Mouse (Mus musculus): ENCODE data around the gene Snx29. TPM values are rescaled to one million over a fixed set of nuclear protein-coding genes. Genes with fewer than 3 reads are reported as not detected.

Gene Snx29
- polyA plus RNA-seq, 1 experiment = 15.0 TPM

DNA sequence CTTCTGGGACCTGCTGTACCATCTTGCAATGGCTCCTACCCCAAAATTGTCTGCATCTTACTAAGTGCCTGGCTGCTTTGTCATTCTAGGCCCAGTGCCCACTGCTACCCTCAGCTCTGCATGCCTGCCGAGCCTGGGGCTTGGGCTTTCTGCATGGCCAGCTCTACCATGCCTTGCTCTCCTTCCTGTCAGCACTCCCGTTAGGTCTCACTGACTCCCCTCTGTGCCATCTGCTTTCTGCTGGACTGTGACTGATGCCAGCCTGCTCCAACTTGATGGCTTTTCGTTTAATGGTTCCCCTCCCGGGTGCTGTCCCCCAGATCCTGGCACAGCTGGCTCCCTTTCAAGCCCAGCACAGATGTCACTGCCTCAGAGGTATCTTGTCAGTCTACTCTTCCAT lies 150.1 kb downstream of the Snx29 start:
- H3K36me3 ChIP-seq (ENCODE audit: control insufficient read depth, insufficient read depth, low read length) = no peaks in the 10 kb centered on the region
- no peaks in the 10 kb centered on the region for H3K27me3 ChIP-seq (ENCODE audit: control insufficient read depth, insufficient read depth, low read length)
- TF ChIP-seq POLR2A (IDR thresholded peaks at IDR 0.05; ENCODE audit: control insufficient read depth, extremely low read depth, insufficient read depth, low read length, poor library complexity) = no peak
- TF ChIP-seq CTCF (IDR thresholded peaks at IDR 0.05; ENCODE audit: borderline replicate concordance, control insufficient read depth, extremely low read depth, insufficient read depth, low read length, poor library complexity) = no peak
- H3K4me3 ChIP-seq (ENCODE audit: control insufficient read depth, insufficient read depth, low read length) = no peak overlapping the region
- DNase-seq = no peak
- H3K27ac ChIP-seq (ENCODE audit: control insufficient read depth, insufficient read depth, low read length) = no peak overlapping the region
- 90% methylated on average over 4 of the region's 4 CpGs for WGBS
- peaks cover 6% of the 10 kb centered on the region for H3K4me1 ChIP-seq (replicated peaks; ENCODE audit: control insufficient read depth, insufficient read depth, low read length)

DNA sequence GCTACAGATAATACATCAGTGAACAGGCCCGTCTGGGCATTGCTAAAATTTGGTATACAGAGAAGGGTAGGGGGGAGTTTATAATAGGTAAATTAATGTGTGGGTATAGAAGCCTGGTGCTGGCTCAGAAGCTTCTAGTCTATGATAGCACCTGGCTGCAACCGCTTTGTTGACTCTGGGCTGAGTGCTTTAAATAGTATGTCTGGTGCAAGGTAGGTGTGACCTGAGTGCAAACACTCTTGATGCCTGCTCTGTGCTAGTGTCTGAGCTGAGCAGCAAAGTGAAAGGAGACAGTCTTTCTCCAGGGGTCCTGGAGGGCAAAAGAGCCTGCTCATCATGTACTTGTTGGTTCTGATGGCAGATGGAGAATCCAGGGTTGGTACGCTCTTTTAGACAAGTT lies 150.8 kb downstream of the Snx29 start:
- 96% methylated on average over 3 of the region's 3 CpGs for WGBS
- Histone ChIP-seq H3K4me1 (replicated peaks; ENCODE audit: control insufficient read depth, insufficient read depth, low read length) (peaks cover 3% of the 10 kb centered on the region), H3K36me3 (ENCODE audit: control insufficient read depth, insufficient read depth, low read length) (no peaks in the 10 kb centered on the region), H3K27ac (ENCODE audit: control insufficient read depth, insufficient read depth, low read length) (no peak overlapping the region), H3K27me3 (ENCODE audit: control insufficient read depth, insufficient read depth, low read length) (no peaks in the 10 kb centered on the region), H3K4me3 (ENCODE audit: control insufficient read depth, insufficient read depth, low read length) (no peak overlapping the region)
- DNase-seq = no peak
- no peak for TF ChIP-seq CTCF (IDR thresholded peaks at IDR 0.05; ENCODE audit: borderline replicate concordance, control insufficient read depth, extremely low read depth, insufficient read depth, low read length, poor library complexity)
- no peak for TF ChIP-seq POLR2A (IDR thresholded peaks at IDR 0.05; ENCODE audit: control insufficient read depth, extremely low read depth, insufficient read depth, low read length, poor library complexity)

DNA sequence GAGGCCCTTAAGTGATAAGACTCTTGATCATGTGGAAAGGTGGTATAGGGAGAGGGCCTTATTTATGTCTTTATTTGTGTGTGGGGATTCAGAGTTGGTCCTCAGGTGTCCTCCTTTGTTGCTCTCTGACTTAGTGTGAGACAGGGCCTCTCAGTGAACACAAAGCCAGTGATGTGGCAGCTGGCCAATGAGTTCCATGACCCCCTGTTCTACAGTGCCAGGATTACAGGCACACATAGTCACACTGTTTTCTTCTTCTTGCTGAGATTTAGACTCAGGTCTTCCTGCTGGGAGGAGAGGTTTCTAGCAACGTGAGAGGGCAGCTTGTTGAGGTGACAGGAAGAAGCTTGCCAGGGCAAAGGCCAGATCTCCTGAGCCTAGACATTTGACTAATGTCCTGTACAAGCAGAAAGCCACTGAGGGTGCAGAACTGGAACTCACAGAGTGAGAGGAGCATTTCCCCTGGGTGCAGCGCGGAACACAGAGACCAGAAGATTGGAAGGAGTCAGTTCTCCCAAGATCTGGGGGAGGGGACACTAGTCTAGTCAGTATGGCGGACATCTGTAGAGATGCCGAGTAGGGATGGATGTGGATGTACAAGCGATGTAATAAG lies 151.3 kb downstream of the Snx29 start:
- 88% methylated on average over 6 of the region's 6 CpGs for WGBS
- peaks cover 3% of the 10 kb centered on the region for H3K4me1 ChIP-seq (replicated peaks; ENCODE audit: control insufficient read depth, insufficient read depth, low read length)

DNA sequence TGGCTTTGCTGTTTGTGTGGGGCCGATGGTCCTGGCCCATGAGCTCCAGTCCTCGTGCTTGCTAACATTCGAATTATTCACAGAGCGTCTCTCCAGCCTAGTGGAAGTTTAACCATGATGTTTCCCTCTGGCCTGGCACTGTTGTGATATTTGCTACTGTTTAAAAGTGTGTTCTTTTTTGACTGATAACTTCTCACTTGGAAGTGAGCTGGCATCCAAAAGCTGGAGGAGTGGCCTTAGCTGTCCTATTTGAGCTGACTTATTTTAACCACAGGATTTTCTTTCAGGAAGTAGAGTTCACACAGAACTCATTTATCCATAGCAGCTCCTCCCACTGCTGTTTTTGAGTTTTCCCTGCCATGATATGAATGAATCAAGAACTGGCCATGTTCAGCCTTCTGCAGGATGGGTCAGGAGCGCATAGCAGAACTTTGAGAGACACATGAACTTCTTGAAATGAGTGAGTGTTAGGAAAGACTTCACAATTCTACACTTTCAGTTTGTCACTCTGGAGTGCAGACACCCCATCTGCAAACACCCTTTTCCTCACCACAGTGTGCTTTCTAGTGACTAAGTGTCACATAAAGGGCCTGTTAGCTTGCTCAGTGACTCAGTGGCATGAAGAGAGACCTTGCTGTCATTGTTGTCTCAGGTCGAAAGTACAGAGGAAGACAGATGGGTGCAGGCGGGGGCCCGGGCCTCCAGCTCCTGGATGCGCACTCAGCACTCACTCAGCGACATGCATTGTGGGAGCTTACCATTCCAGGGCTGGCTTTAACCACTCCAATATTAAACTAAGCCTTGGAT lies 152.6 kb downstream of the Snx29 start:
- H3K27me3 ChIP-seq (ENCODE audit: control insufficient read depth, insufficient read depth, low read length) = no peaks in the 10 kb centered on the region
- no peak for DNase-seq
- H3K4me1 ChIP-seq (replicated peaks; ENCODE audit: control insufficient read depth, insufficient read depth, low read length) = peaks cover 3% of the 10 kb centered on the region
- TF ChIP-seq POLR2A (IDR thresholded peaks at IDR 0.05; ENCODE audit: control insufficient read depth, extremely low read depth, insufficient read depth, low read length, poor library complexity) = no peak
- no peak for TF ChIP-seq CTCF (IDR thresholded peaks at IDR 0.05; ENCODE audit: borderline replicate concordance, control insufficient read depth, extremely low read depth, insufficient read depth, low read length, poor library complexity)
- H3K36me3 ChIP-seq (ENCODE audit: control insufficient read depth, insufficient read depth, low read length) = no peaks in the 10 kb centered on the region
- H3K4me3 ChIP-seq (ENCODE audit: control insufficient read depth, insufficient read depth, low read length) = no peak overlapping the region
- no peak overlapping the region for H3K27ac ChIP-seq (ENCODE audit: control insufficient read depth, insufficient read depth, low read length)
- WGBS = 73% methylated on average over 10 of the region's 10 CpGs

More for the DNA sequence above, 151.3 kb downstream of the Snx29 start:
- TF ChIP-seq POLR2A (IDR thresholded peaks at IDR 0.05; ENCODE audit: control insufficient read depth, extremely low read depth, insufficient read depth, low read length, poor library complexity) (no peak), CTCF (IDR thresholded peaks at IDR 0.05; ENCODE audit: borderline replicate concordance, control insufficient read depth, extremely low read depth, insufficient read depth, low read length, poor library complexity) (no peak)
- DNase-seq = no peak
- H3K27me3 ChIP-seq (ENCODE audit: control insufficient read depth, insufficient read depth, low read length) = no peaks in the 10 kb centered on the region
- no peak overlapping the region for H3K4me3 ChIP-seq (ENCODE audit: control insufficient read depth, insufficient read depth, low read length)
- H3K27ac ChIP-seq (ENCODE audit: control insufficient read depth, insufficient read depth, low read length) = no peak overlapping the region
- no peaks in the 10 kb centered on the region for H3K36me3 ChIP-seq (ENCODE audit: control insufficient read depth, insufficient read depth, low read length)

- DNase-seq = no peak
- Histone ChIP-seq H3K36me3 (ENCODE audit: control insufficient read depth, insufficient read depth, low read length) (no peaks in the 10 kb centered on the region), H3K27ac (ENCODE audit: control insufficient read depth, insufficient read depth, low read length) (no peak overlapping the region)
Observed at GRCm38 (mm10) chr16:11476314-11476713, 153.6 kb downstream of the Snx29 start.

GRCm38 (mm10) chr16:11476968-11477367 lies 154.3 kb downstream of the Snx29 start:
- no peaks in the 10 kb centered on the region for H3K36me3 ChIP-seq (ENCODE audit: control insufficient read depth, insufficient read depth, low read length)
- DNase-seq = no peak
- H3K27ac ChIP-seq (ENCODE audit: control insufficient read depth, insufficient read depth, low read length) = no peak overlapping the region
- no peak overlapping the region for H3K4me3 ChIP-seq (ENCODE audit: control insufficient read depth, insufficient read depth, low read length)
- H3K4me1 ChIP-seq (replicated peaks; ENCODE audit: control insufficient read depth, insufficient read depth, low read length) = peaks cover 3% of the 10 kb centered on the region
- no peaks in the 10 kb centered on the region for H3K27me3 ChIP-seq (ENCODE audit: control insufficient read depth, insufficient read depth, low read length)
- 100% methylated on average over 2 of the region's 2 CpGs for WGBS
- TF ChIP-seq POLR2A (IDR thresholded peaks at IDR 0.05; ENCODE audit: control insufficient read depth, extremely low read depth, insufficient read depth, low read length, poor library complexity) (no peak), CTCF (IDR thresholded peaks at IDR 0.05; ENCODE audit: borderline replicate concordance, control insufficient read depth, extremely low read depth, insufficient read depth, low read length, poor library complexity) (no peak)

More at GRCm38 (mm10) chr16:11476314-11476713, 153.6 kb downstream of the Snx29 start:
- no peak overlapping the region for H3K4me3 ChIP-seq (ENCODE audit: control insufficient read depth, insufficient read depth, low read length)
- WGBS = 100% methylated on average over 1 of the region's 1 CpGs
- TF ChIP-seq POLR2A (IDR thresholded peaks at IDR 0.05; ENCODE audit: control insufficient read depth, extremely low read depth, insufficient read depth, low read length, poor library complexity) (no peak), CTCF (IDR thresholded peaks at IDR 0.05; ENCODE audit: borderline replicate concordance, control insufficient read depth, extremely low read depth, insufficient read depth, low read length, poor library complexity) (no peak)
- peaks cover 3% of the 10 kb centered on the region for H3K4me1 ChIP-seq (replicated peaks; ENCODE audit: control insufficient read depth, insufficient read depth, low read length)
- no peaks in the 10 kb centered on the region for H3K27me3 ChIP-seq (ENCODE audit: control insufficient read depth, insufficient read depth, low read length)
